Mouse (Mus musculus) erythroblast, embryonic 14.5 days (primary cell): Measurements from ENCODE around the gene Acnat1.

Source experiments
- GATA1 ChIP-seq: IDR thresholded peaks from 2 replicates; pipeline ENCODE4 v1.6.1; 2012; ENCODE audit warnings: low read length, inconsistent platforms, mixed read lengths
- TAL1 ChIP-seq: IDR thresholded peaks from 3 replicates; pipeline ENCODE4 v1.6.1; 2012; ENCODE audit warnings: low read length, inconsistent platforms, mixed read lengths

DNA sequence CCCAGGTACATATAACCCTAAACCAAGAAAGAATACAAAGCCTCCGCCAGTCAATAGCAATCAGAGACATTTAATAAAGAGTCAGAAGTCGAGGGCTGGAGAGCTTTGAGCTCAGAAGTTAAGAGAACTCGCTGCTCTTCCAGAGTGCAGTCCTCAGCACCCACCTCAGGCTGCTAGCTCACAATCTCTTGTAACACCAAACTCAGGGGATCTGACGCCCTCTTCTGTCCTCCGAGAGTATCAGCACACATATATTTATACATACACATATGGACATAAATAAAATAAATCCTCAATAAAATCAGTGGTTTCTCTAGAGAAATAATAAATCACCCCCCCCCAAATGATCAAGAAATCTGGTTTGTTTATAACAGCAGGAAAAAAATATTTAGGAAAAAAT, 45.8 kb upstream of the Acnat1 start:
- TF ChIP-seq TAL1 (no peak), GATA1 (no peak)
